22 mouse cellular contexts compared by ENCODE assay signal in the genomic region with DNA sequence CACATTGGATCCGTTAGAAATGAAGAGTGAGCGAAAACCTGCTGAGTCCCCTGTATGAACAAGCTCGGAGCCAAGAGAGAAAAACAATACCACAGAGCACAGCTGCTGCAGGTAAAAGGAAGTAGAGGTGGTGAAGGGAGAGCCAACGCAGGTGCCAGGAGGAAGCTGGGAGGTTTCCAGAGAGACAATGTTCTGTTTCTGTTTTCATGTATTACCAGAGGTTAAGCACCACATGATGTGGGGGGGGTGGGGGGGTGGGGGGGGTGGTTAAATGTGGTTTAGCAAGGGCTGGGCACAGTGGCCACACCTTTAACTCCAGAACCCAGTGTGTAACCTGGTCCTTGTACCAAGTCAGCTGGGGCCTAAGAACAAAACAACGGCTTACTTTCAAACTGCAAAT. TPM values are rescaled to one million over a fixed set of nuclear protein-coding genes. Genes with fewer than 3 reads are reported as not detected.
DNase-seq lines count a peak whose midpoint lies in the region; ATAC-seq lines count a peak whose summit lies in the region.
"Had no signal": no experiment of that assay in that cellular context is flagged by ENCODE, and none has a peak within 500 bp of the region (broad histone marks: within the 10 kb centered on the region; RNA-seq: fewer than 3 reads in every experiment).

No protein-coding gene starts in this region.

- no peak overlapping the region for H3K9ac ChIP-seq in midbrain, embryonic 11.5 days (ENCODE audit: low read length)
- H3K9ac ChIP-seq: embryonic facial prominence, embryonic 13.5 days; heart, embryonic 13.5 days; limb, embryonic 12.5 days; liver, embryonic 14.5 days had no signal

- H3K36me3 ChIP-seq in splenic B cell, adult 2 months (ENCODE audit: control insufficient read depth, insufficient read depth, low read length, poor library complexity, severe bottlenecking), result no peaks in the 10 kb centered on the region
- H3K36me3 ChIP-seq in midbrain, embryonic 11.5 days (ENCODE audit: control insufficient read depth, insufficient read depth, low read length), result no peaks in the 10 kb centered on the region
- H3K36me3 ChIP-seq: embryonic facial prominence, embryonic 13.5 days; limb, embryonic 12.5 days had no signal

- no peak overlapping the region for H3K4me3 ChIP-seq in midbrain, embryonic 11.5 days (ENCODE audit: low read depth, low read length)
- H3K4me3 ChIP-seq: embryonic facial prominence, embryonic 13.5 days; heart, embryonic 13.5 days; limb, embryonic 12.5 days; myocyte had no signal

- no peak overlapping the region for H3K27ac ChIP-seq in midbrain, embryonic 11.5 days (ENCODE audit: low read depth, low read length)
- H3K27ac ChIP-seq: embryonic facial prominence, embryonic 13.5 days; heart, embryonic 13.5 days; limb, embryonic 12.5 days; liver, embryonic 14.5 days had no signal

- peaks cover 5% of the 10 kb centered on the region for H3K4me1 ChIP-seq in midbrain, embryonic 11.5 days (ENCODE audit: control insufficient read depth, insufficient read depth, low read length)

- H3K27me3 ChIP-seq in splenic B cell, adult 2 months (ENCODE audit: control insufficient read depth, insufficient read depth, low read length, poor library complexity, severe bottlenecking), result no peaks in the 10 kb centered on the region
- no peaks in the 10 kb centered on the region for H3K27me3 ChIP-seq in midbrain, embryonic 11.5 days (ENCODE audit: control insufficient read depth, insufficient read depth, low read length)
- H3K27me3 ChIP-seq: embryonic facial prominence, embryonic 13.5 days; heart, embryonic 13.5 days; limb, embryonic 12.5 days had no signal

- ATAC-seq in midbrain, embryonic 11.5 days (ENCODE audit: low FRiP score), result no peak
- ATAC-seq: hindbrain, embryonic 16.5 days had no signal

- WGBS in midbrain, embryonic 11.5 days, result 93% methylated on average over 5 of the region's 5 CpGs

- no peaks in the 10 kb centered on the region for H3K9me3 ChIP-seq in midbrain, embryonic 11.5 days (ENCODE audit: control insufficient read depth, low read length)
- H3K9me3 ChIP-seq: embryonic facial prominence, embryonic 13.5 days; heart, embryonic 13.5 days; limb, embryonic 12.5 days had no signal

- H3K4me2 ChIP-seq in midbrain, embryonic 11.5 days, result no peak overlapping the region
- H3K4me2 ChIP-seq: embryonic facial prominence, embryonic 13.5 days; heart, embryonic 13.5 days; limb, embryonic 12.5 days had no signal

- DNase-seq in lung, postnatal 36 days, result peak; percentile 38
- DNase-seq in lung, postnatal 14 days, result no peak
- peak; percentile 21 to 30 for DNase-seq in CD8-positive naive resting alpha-beta T cell, adult 2 months (ENCODE audit: low read depth in 2 of 2, low spot score in 2 of 2)
- peak; percentile 57 for DNase-seq in splenic B cell, adult 2 months (ENCODE audit: low read depth, low spot score)
- DNase-seq in thymus, postnatal 36 days, result peak; percentile 40 to 55
- no peak for DNase-seq in midbrain, embryonic 11.5 days (ENCODE audit: low spot score, missing footprints)
- no peak for DNase-seq in right cerebral cortex, adult 2 months (ENCODE audit: low spot score in 2 of 2)
- no peak for DNase-seq in cerebellum, postnatal 10 days
- DNase-seq: adrenal gland, postnatal 25 days; cerebellum, adult 8-10 months; heart, postnatal 4 days; kidney, adult 2 months; kidney, postnatal 25 days; midbrain, embryonic 14.5 days; right cerebral cortex, adult 18-20 months; spleen, adult 18-20 months had no signal

RNA-seq across cellular contexts. Expression of a gene that starts 3.3 kb away (rescaled TPM):
- 23.6 and 25.1 TPM in 2 replicates for polyA plus RNA-seq in midbrain, embryonic 11.5 days (2014; fragmentation: Nextera tagmentation; extraction: Ambion mirVana)

Comparison
In these comparisons a context has a peak if more than half of its experiments do, and no peak if none do; other contexts are left out.
1. DNase-seq: peak in lung, postnatal 36 days (single experiment), CD8-positive naive resting alpha-beta T cell, adult 2 months (2 of 2), splenic B cell, adult 2 months (single experiment) and thymus, postnatal 36 days (2 of 2); none in lung, postnatal 14 days (single experiment), midbrain, embryonic 11.5 days (single experiment), right cerebral cortex, adult 2 months (0 of 2) and cerebellum, postnatal 10 days (0 of 2).